Mouse (Mus musculus): Measurements from ENCODE around the gene Pmp22. TPM values are rescaled to one million over a fixed set of nuclear protein-coding genes. Genes with fewer than 3 reads are reported as not detected.
A peak's percentile ranks its signal among the peaks of the same experiment; 100 is the strongest.

The Pmp22 gene
- total RNA-seq, 2 experiments from 2014 or later = 29.8 to 31.3 TPM

DNA sequence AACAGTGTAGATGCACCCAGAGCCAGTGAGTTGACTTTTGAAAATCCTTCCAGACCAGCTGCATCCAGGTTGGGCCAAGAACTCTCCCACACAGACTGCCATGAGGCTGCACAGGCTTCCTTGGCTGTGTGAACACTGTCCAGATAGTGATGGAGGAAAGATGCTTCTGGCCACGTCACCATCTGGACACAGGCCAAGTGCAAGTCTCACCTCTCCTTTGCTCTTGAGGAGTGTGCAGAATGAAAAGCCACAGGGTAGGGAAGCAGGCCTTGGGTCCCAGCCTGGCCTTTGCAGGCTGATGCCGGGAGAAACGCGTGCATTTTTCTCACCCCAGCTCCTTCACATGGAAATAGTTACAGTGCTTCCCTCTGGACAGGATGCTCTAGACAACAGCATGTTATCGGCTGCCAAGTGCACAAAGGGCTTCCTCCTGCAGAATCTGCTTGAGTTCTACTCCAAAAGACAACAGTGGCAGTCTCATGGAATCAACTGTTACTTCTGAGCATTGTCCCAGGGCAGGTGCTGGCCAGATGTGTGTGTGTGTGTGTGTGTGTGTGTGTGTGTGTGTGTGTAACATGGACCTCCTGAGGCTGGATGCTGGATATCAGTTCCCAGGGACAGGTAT, 2.8 kb upstream of the Pmp22 start:
- DNase-seq (ENCODE audit: low spot score in 2 of 2) = no peak

DNA sequence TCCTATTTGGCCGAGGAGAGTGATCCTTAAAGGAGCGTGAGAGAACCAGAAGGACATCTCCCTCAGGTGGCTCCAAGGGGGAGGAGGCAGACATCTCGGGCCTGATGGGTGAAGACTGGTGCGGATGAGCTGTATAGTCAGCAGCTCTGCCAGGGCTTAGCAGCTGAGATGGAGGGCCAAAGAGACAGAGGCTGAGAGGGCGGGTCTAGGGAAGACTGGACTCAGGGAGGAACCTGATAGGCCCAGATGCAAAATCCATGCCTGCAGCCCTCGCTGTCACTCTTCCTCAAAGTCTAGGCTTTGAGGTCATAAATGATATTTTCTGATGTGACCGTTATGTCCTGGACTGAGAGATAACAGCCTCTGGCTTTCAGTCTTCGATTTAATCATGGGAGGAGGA, 1.8 kb upstream of the Pmp22 start:
- no peak for DNase-seq (ENCODE audit: low spot score in 2 of 2)

DNA sequence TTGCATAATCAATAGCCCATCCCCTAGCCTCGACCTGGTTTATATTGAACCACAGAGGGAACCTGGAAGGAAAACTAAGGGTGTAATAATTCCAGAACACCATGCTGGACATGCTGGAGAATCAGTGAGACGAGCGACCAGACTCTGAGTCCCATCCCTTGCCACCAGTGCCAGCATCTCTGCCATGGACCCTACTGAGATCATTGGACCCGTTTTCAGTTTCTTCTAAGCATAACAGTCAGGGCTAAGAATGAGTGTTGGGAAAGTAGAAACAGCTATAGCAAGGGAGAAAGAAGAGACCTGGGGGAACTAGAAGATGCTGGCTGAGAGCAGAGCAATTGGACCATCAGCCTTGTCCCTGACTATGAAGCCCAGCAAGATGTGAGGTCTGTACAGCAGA, 1.3 kb upstream of the Pmp22 start:
- DNase-seq (ENCODE audit: low spot score in 2 of 2) = no peak

DNA sequence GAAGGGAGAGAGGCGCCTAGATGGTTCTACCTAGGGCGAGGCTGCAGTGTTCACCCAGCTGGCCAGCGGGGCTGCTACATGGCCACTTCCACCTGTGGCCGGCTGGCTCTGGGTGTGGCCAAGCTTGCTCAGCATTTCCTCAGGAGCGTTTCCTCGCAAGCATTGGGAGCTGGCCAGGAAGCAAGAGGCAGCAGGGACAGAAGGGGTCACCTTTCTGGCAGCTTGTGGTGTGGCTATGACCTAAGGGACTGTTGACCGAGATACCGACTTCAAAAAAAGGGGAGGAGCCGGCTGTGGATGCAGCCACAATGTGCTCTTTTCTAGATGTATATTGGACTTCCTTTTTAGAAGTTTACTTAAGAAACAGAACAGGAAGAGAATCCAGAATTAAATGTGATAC, 593 bp downstream of the Pmp22 start:
- no peak for DNase-seq (ENCODE audit: low spot score in 2 of 2)

DNA sequence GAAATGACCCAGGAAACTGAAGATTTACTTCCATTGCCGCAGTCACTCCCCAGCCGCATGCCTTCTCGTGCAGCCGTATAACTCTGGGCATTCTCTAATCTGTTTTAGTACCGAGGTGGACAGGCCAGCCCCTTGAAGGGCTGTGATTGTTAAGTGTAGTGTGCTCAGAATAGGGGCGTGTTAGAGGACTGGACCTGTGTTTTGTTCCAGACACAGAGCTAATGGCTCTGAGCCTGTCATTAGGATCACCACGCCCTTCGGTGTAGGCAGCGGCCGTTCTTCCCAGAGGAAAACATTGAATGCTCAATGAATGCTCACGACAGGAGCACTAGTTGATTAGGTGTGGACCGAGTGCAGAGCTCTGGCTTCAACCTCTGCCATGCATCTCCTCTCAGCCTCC, 1.1 kb downstream of the Pmp22 start:
- DNase-seq (ENCODE audit: low spot score in 2 of 2) = no peak

DNA sequence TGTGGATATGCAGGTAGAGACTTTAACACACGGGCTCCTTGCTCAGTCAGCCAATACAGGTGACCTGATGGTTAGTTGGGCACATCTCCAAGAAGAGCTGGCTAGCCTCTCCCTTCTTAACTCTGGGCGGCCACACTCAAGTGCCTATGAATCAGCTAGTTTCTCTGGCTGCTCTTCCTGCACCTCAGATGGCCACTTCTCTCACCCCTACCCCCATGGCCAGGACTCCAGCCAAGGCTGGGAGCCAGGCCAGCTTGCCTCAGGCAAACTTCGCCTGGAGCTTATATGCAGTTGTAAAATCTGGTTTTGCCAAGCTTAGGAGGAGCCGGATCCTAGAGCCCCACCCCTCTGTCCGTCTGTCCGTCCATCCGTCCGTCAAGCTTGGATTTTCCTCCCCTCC, 1.7 kb downstream of the Pmp22 start:
- DNase-seq (ENCODE audit: low spot score in 2 of 2) = no peak

DNA sequence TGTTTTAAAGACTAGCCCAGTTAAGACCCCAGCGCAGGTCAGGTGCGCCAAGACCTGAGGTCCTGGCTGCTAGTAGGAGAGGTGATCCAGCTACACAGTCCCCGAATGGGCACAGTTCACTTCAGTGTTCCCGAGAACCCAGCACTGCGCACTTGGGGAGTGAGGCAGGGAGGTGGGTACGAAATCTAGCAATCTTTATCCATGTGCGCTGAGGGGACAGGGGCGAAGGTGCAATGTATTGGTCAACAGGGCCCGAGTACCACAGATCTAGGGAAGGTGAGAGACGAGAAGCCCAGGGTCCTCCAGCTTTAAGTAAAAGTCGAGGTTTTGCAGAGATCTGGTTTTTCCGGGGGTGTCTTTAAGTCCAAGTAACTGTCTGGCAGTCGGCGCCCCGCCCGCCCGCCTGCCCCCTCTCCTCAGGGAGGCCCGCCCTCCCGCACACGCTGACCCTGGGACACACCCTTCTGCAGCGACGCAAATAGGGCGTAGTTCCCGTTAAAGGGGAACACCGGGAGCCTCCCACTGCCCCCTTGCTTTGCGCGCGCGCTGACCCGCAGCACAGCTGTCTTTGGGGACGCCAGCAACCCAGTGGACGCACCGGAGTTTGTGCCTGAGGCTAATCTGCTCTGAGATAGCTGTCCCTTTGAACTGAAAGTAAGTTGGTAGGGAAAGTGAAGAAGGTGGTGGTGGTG, 2.4 kb downstream of the Pmp22 start:
- DNase-seq (ENCODE audit: low spot score in 2 of 2) = no peak

DNA sequence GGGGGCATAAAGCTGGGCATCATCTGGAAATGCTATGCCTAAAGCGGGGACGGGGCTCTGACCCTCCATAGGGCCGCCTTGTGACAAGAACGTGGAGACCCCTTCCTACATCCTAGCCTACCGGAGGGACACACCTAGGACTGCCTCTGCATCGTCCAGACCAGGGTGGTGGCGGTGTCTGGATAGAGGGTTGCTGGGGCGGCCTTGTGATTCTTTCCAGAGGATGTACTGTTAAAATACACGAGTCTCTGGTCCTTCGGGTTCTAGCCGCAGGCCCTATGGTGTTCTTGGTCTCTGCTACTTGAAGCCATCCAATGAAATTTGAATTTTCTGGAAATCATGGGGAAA, 2.9 kb downstream of the Pmp22 start:
- DNase-seq (ENCODE audit: low spot score in 2 of 2) = no peak

DNA sequence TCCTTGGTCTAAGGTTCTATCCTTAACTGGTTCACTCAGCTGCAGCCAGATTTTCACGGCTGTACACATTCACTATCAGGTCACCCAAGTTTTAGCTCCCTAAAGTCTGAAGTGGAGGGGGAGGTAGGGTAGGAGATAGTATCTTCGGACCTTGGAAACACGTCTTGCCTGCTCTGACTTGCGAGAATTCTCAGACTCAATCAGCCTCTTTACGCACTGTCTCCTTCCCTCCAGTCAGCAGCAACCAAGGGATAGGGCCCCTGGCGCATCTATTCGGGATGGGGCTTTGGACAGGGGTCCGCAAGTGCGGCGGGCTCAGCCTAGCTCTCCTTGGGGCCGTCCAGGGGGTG, 3.3 kb downstream of the Pmp22 start:
- no peak for DNase-seq (ENCODE audit: low spot score in 2 of 2)

DNA sequence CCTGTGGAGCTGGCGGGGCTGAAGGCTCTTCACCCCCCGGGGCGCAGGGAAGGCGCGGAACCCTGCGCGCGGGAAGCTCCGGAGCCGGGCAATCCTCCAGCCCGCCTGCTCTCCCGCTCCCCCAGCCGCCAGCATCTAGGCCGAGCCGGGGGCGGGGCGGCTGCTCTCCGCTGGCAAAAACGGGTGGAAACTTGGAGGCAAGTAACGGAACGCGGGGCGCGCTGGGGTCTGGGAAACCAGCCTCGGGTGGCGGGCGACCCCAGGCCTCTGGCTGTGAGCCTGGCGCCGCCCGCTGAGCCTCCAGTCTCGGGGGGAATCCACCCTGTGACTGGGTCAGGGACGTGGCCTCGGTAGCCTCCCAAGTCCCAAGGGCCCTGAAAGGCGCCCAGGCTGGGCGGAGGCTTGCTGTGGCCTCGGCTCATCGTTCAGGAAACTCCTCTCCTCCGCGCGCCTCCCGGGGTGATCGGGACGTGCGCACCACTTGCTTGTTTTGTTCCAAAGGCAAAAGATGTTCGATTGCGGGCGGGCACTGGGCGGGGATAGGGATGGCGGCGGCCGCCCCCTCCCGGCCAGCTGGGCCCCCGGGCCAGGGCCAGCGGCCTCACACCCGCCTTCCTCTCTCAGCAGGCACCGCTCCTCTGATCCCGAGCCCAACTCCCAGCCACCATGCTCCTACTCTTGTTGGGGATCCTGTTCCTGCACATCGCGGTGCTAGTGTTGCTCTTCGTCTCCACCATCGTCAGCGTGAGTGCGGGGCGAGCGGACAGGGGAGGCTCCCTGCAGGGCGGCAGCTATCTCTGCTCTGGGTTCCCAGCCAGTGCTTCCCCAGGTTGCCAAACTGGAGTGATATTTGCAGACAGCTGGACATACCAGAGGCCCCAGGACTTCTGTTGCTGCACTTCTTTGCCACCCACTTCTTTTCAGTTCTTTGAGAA, 4.0 kb downstream of the Pmp22 start:
- peak; percentile 68 to 72 for DNase-seq (ENCODE audit: low spot score in 2 of 2)

DNA sequence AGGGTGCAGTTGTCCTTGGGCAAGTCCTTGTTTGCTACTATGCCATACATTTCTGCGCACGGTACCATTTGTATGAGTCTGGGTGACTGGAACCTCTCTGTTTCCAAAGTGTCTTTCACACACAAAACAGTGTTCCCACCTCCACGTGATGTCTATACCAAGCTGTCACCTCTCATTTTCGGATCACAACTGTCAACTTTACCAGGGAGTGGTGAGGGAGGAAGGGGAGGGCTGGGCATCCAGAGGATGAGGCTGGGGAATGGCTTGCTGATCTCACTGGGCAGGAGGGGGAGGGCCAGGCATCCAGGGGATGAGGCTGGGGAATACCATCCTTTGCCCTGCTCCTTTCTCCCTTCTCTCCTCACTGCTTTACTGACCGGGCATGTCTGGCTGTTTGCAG, 5.2 kb downstream of the Pmp22 start:
- DNase-seq (ENCODE audit: low spot score in 2 of 2) = no peak

DNA sequence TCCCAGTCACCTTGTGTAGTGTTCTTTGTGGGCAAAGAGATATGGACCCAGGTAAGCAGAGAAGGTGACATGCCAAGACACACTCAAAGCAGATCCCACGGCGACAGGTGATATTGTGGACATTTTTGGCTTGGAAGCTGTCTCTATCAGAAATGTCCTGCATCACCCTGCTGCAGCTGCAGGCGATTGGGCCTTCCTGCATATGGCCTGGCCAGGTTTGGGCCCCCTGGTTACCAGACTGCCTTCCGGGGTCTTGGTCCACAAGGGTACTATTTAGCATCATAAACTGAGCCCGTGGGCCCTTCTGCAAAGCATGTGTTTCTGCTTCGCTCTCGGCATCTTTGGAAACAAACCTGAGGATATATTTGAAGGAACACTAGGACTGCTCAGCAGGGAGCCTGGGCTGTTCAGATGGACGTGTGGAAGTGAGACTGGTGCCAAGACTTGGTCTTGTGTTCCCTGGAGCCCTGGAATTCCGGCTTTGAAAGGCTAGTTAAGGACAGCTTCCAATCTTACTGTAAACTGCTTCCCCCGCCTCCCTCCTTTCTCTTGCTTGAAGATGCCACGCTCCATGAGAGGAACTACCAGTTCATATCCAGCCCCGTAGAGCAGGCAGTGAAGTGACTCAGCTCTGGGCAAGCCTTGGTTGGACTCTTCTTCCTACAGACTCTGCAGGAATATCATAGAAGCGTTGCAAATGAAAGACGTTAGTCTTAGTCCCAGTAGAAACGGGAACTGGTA, 6.1 kb downstream of the Pmp22 start:
- no peak for DNase-seq (ENCODE audit: low spot score in 2 of 2)

DNA sequence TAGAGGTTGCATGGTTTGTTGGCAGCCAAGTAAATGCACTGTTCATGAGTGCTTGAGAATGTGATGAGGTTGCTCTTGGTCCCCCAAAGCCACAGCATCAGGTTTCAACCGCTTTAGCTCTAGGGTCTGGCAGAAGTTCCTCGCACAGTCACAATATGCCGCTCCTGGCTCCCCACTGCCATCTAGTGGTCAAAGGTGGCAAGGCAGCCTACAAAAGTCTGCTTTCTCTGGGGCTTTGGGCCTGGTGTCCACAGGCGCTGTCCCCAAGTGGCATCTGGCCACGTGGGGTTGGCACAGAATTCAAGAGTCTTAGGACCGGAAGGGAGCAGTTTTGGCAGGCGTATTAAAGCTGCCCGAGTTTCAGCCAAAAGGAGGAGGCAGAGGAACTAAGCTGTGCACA, 6.8 kb downstream of the Pmp22 start:
- peak; percentile 94 to 98 for DNase-seq (ENCODE audit: low spot score in 2 of 2)

DNA sequence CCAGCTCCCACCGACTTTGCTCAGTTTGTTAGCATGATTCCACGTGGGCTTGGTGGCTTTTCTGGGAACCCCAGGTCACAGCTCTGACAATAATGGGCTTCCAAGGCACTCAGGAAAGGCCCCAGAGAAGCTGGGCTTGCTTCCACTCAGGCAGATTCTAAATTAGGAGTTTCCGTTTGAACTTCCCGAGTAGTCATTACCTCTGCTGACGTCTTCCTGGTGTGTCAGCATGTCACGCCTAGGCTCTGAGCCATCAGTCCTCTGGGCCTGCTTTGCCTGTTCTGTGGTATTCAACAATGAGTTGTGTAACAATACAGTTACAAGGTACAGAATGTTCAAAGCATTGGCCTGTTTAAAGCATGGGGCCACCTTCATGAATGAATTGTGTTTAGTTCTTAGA, 7.4 kb downstream of the Pmp22 start:
- DNase-seq (ENCODE audit: low spot score in 2 of 2) = no peak

DNA sequence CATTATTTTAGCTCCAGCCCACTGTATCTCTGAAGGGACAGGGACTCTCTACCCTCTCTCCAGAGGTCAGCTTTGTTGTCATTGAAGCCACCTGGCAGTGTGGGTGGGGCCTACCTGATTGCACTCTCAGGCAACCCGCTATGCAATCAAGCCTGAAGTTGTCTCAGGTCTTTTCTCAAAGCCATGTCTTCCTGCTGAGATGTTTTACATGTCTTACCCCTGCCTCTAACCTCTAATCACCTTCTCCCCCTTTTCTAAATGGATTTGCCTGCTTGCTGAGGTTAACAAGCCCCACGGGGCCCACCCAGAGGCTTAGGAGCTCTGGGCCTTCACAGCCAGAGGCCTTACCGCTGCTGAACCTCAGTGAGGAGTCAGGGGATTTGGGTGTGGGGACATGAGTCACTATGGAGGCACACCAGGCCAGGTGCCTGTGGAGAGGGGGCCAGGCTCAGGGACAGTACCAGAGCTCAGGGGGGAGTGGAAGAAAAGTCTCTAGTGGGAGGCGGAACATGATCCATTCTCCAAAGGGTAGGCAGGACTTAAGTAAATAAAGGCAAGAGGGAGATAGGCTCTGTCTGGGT, 8.1 kb downstream of the Pmp22 start:
- DNase-seq (ENCODE audit: low spot score in 2 of 2) = no peak

DNA sequence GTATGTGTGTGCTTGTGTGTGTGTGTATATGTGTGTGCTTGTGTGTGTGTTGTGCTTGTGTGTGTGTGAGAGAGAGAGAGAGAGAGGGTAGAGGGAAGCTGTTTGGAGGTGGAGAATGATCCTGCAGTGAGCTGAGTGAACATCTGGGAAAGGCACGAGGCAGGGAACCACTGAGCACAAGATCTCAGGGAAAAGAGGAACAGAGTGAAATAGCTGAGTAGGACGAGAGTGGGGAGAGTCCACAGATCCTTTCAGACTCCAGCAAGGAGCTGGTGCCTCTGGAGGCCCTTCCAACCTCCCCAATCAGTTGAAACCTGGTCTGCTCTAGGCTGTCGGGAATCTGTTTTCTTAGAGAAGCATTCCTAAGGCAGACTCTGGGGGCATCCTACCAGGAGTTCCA, 10.0 kb downstream of the Pmp22 start:
- DNase-seq (ENCODE audit: low spot score in 2 of 2) = no peak

DNA sequence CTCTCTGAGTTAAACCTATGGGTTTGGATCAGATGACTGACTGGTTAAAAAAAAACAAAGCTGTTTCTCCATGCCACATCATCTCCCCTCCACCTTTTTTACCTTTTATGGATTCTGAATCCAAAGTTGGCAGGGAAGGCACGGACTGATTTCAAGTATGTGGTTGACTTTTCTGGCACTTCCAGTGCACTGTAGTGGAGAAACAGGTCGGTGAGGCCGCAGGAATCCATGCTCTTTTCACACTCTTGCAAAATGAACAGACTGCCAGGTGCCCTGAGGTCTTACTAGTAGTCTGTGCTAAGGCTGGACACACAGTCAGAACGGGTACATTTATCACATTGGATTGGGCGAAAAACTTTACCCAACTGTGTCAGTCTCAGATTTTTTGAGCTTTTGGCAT, 13.5 kb downstream of the Pmp22 start:
- no peak for DNase-seq (ENCODE audit: low spot score in 2 of 2)

DNA sequence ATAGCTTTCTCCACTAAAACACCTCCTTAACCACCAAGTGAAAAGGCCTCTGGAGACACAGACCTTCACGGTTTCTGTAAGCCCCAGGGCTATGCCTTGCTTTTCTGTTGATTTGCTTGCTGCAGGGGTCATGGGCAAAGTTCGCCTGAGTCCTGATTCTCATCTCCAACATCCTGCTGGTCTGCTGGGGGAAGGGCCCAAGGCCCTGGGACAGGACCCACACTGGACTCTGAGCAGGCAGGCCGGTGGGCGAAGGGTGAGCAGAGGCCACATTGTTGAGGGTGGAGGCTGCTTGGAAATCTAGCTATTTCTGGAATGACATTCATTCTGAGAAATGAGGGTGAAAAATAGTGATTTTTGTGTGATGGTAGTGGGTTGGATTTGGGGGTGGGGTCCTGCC, 14.0 kb downstream of the Pmp22 start:
- no peak for DNase-seq (ENCODE audit: low spot score in 2 of 2)

DNA sequence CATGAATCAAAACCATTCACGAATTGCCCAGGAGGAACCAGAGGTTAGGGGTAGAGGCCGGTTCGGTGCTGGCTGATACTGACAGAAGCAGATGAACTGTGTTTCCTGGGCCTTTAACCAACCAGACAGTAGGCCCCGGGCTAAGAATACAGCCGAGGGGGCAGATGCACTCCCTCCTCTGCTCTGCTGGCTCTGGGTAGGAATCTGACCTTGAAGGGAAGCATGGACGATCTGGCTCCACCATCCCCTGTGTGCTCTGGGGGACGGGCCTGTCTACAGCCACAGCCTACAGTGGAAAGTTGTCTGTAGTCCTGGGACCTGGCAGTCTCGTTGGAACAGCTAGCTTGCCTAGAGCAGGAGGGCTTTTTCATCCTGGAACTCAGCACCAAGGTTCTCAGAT, 14.7 kb downstream of the Pmp22 start:
- DNase-seq (ENCODE audit: low spot score in 2 of 2) = no peak

DNA sequence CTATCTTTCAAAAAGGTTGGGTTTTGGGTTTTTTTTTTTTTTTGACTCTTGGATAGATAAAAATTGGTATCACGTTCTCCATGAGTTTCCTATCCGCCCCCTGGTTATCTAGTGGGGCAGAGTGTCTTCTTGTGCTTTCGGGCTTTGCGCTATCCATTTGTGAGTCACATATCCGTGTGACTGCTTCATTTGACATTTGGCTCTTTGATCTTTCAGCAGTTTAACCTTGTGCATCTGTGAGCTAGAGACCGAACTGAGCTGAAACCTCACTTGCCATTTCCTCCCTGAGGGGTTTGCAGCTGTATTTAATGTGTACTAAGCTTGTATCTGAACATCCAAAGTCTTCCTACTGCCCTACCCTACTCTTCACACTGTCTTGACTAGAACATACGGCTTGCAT, 17.8 kb downstream of the Pmp22 start:
- DNase-seq (ENCODE audit: low spot score in 2 of 2) = no peak

DNA sequence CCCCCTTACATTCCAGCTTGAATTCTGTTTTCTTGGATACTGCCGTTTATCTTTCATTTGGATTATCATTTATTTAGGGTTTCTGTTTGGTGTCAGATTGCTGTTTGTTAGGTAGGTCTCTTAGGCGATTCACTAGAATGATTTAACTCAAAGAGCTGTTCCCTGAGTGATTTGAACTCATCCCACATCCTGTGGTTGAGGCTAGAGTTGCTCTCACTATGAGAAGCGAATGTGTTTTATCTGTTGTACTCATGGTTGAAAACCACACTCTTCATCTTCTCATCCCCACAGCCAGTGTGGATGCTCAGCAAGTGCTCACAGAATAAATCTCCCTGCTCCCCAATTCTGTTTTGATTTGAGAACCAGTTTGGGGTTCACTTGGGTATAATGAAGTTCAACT, 19.5 kb downstream of the Pmp22 start:
- DNase-seq (ENCODE audit: low spot score in 2 of 2) = no peak
